Mouse (Mus musculus) R1 (cell line): ENCODE data around the gene Dgkz.

Experiments
- DNase-seq: peaks from one replicate; pipeline ENCODE4 v3.0.0-alpha.2; 2018; ENCODE audit warnings: low read depth, low spot score

Dgkz gene

DNA sequence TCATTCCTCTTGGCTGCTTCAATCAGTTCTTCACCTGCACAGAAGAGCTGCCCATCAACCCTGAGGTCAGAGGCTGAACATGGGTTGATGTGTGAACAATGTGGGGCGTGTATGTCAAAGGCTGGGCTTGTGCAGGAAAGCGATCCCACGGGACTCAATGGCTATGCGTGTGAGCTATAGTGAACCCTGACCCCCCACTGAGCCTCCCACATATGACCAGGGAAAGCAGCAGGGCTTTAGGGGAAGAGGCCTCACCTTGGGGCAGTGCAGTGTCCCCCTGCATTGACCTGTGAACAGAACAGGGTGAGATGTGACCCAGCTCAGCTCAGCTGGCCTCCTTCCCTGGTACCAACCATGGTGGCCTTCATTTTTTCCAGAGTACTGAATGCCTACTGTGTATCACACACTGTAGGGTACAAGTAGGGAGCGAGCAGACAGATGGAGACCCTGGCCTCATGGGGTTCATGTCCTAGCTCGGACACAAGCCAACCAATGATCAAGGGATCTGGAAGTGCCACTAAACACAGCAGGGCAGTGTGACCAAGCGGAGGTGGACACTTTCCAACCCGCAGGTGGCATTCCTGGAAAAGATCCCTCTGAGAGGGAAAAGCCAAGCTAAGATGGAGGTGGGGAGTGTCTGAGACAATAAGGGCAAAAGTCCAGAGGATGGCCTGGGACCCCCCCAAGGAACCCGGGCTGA lies 40.7 kb downstream of the Dgkz start:
- no peak for DNase-seq

DNA sequence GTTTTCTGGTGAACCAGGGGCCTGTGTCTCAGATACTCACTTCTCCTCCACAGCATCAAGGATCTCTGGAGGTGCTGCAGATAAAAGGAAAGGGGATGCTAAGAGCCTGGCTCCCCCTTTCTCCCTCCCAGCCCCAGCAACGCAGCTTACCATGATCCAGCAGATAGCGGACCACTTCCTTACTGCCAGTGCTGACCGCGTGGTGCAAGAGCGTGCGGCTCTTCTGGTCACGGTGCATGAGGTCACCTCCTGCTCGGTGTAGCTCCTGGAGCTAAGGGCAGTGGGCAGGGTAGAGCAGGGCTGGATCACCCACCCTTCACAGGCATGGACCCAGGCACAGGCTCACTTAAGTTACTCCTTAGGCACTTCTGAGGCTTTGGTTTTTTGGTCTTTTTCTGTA lies 41.6 kb downstream of the Dgkz start:
- DNase-seq = no peak

DNA sequence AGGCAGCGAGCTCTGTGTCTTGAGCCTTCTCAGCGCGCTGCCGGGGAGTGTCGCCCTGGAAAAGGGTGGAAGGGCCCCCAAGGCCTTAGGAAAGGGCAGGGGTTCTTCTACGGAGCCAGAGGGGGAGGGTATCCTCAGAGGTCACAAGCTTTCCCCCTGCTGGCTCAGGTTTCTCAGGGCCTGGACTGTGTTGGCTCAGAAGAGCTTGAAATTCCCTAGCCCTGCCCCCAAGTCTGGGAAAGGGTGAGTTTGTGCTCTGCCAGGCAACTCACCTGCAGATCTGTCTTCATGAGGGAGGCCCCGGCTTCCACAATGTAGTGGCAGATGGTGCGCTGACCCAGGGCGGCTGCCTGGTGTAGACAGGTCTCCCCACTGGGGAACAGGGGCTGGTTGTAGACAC lies 42.2 kb downstream of the Dgkz start:
- DNase-seq = peak; percentile 52

DNA sequence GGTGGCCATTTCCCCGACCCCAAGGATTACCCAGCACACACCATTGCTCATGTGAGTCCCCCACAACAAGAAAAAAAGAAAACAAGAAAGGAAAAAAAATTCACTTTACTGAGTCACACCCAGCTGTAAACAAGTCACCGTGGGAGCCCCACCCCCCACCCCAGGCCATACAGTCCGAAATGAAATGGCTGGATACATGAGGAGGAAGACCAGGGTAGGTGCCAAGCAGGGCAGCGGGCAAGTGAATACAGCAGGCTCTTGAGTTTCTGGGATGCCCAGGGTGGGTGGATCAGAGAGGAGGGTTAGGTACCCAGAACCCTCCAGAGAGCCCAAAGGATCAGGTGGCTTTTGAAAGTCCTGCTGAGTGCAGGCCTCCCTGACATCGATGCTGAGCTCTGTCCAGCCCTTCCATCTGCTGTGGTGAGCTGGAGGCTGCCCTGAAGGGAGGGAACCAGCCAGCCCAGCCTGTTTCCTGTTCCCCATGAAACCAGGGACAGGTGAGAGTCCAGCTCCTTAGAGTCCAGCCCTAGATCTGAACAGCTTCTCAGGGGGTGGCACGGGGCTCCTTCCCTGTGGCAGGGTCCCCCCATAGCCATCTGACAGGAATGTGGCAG lies 42.8 kb downstream of the Dgkz start:
- no peak for DNase-seq

DNA sequence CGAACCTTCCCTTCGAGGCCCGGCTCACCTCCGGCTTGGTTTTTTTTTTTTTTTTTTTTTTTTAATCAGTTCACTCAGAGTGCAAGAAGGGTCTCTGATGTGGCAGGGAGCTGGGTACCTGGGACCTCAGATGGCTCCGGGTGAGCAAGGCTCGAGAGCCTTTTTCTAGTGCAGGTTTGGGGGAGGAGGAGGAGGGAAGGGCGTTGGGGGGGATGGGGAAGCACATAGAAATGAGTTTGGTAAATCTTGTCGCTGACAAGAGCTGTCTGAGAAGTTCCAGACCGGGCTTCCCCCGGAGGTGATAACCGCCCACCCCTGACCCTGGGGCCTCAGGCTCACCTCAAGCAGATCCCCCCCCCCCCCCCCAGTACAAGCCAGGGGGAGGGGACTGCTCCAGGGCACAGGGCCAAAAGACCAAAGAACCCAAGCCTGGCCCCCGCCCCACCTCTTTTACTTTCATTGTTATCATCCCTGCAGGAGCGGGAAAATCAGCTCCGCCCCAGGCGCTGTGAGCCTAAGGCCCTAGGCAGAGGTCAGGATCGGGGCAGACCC lies 43.4 kb downstream of the Dgkz start, which contains the start of gene Mdk:
Gene Mdk (minus strand): TSS at position 138 of the 552 bp plus-strand sequence.
- DNase-seq = peak; percentile 96

DNA sequence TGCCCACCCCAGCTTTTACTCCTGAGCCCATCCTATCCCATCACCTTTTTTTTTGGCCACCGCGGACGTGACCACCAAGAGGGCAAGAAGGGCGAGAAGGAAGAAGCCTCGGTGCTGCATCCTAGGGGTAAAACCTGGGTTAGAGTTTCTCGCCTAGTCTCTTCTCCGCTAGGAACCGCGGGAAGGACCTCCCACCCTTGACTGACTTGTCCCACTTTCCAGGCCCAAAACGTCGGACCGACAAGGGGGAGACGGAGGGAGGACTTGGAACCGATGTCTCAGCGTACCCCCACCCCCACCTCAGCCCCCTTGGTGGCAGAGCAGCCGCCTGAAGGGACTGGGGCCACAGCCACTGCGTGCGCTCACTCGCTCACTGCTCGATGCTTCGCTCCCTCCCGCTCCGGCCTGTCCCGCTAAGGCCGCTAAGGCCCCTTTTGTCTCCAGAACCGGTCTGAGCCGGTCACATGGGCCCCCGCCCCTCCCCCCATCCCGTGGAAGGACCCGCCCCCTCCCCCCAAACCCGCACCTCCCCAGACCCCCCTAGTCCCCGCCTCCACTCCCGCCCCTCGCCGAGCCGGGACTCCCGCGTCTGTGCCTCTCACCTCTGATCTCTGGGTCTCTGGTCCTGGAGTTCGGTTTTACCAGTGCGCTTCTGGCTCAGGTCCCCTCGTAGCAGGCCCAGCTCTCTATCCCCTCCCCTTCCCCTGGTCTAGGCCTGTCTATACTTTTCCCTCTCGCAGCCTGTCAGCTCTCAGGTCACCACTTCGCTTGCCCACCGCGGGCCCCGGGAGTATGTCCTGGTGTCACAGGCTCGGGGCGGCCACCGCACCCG lies 44.1 kb downstream of the Dgkz start:
- DNase-seq = peak; percentile 93

DNA sequence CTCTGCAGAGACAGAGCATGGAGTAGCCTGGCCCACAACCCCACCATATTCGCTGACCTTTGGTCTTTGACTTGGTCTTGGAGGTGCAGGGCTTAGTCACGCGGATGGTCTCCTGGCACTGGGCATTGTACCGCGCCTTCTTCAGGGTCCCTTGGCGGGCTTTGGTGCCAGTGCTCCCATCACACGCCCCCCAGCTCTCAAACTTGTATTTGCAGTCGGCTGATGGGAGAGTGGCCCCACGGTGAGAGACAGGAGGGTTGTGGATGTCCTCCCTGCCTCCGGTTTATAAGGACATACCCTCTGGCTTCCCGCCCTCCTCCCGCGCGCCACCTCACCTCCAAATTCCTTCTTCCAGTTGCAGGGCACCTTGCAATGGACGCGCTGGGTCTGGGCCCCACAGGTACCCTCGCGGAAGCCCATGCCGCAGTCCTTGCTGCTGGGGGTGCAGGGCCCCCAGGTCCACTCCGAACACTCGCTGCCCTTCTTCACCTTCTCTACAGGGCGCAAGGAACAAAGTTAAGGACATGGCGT lies 44.8 kb downstream of the Dgkz start:
- DNase-seq = peak; percentile 25

DNA sequence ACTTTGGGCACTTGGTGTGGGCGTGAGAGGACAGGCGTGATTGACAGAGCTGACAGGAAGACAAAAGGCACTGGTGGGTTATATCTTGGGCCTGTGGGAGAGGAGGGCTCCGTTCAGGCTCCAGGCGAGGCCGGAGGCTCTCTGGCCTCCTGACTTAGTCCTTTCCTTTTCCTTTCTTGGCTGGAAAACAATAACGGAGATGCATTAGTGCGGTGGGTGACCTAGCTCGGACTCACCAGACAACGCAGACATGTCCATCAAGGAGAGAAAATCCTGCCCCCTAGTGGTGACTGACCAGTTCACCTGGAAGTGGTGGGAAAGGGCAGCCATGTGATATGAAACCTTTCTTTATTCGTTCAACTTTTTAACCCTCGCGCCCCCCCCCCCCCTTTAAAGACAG lies 45.7 kb downstream of the Dgkz start:
- DNase-seq = peak; percentile 89

DNA sequence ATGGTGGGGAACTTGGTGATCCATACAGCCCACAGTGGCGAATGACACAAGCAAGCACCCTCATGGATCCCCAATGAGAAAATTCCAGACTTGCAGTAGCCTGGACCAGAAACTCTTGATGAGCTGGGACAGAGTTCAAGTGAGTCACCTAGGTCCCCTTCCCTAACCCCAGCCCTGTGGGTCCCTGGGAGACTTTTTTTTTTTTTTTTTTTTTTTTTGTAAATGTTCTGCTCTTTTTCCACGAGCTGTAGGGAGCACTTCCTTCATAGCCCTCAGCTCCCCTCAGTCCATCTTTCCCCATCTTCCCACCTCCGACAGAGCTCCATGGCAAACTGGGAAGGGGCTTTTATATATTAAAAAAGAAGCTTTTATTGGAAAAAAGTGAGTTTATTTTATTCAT lies 46.2 kb downstream of the Dgkz start:
- DNase-seq = no peak

DNA sequence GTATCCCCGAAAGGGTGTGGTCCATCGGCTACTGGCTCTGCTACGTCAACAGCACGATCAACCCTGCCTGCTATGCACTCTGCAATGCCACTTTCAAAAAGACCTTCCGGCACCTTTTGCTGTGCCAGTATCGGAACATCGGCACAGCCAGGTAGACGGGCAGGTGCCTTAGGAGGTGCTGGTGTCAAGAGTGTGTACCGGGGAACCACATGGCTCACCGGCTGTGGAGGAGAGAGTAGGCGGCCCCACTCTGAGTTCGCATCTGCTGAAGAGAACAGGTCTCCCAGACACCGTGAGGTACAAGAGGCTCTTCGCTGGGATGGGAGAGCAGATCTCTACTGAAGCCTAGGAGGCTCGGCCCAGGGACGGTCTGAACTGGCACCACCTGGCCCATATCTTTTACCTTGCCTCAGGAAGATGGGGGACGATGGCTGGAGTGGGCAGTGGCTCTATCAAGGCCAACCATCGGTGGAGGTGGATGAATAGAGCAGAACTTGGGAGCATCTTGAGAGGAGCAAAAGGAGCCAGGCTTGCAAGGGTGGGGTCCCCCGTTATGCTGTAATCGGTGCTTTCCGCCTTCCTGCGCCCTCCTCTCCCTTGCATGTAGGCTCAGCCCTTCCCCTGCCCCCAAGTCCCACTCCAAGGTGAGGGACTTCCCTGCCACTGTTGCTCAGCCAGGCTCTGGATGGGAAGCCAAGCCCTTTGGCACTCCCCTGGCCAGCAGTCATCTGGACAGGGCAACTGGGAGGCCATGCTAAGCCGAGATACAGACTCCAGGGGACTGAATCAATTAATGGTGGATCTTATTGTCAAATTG lies 46.9 kb downstream of the Dgkz start:
- DNase-seq = no peak

DNA sequence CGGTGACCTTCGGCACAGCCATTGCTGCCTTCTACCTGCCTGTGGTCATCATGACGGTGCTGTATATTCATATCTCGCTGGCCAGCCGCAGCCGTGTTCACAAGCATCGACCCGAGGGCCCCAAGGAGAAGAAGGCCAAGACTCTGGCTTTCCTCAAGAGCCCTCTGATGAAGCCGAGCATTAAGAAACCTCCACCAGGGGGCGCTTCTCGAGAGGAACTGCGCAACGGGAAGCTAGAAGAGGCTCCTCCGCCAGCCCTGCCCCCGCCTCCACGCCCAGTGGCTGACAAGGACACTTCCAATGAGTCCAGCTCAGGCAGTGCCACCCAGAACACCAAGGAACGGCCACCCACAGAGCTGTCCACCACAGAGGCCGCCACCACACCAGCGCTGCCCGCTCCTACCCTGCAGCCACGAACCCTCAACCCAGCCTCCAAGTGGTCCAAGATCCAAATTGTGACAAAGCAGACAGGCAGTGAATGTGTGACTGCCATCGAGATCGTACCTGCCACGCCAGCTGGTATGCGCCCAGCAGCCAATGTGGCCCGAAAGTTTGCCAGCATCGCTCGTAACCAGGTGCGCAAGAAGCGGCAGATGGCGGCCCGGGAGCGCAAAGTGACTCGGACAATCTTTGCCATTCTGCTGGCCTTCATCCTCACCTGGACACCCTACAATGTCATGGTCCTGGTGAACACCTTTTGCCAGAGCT lies 47.7 kb downstream of the Dgkz start:
- peak; percentile 90 for DNase-seq

DNA sequence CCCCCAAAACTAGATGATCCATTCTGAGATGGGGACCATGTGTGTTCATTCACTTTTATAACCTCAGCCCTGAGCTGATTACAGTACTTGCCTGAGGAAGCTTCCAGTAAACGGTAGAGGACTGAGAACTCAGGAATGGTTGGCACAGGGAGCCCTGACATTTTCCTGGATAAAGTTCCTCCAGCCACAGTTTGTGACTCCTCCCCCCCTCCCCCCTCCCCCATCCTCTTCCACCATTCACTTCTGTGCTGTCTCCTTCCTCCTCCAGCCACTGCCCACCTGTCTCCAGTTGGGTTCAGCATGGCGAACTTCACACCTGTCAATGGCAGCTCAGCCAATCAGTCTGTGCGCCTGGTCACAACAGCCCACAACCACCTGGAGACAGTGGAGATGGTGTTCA lies 48.7 kb downstream of the Dgkz start, which contains the start of gene Chrm4:
Gene Chrm4 (plus strand): TSS at position 301 of the 400 bp plus-strand sequence.
- no peak for DNase-seq

DNA sequence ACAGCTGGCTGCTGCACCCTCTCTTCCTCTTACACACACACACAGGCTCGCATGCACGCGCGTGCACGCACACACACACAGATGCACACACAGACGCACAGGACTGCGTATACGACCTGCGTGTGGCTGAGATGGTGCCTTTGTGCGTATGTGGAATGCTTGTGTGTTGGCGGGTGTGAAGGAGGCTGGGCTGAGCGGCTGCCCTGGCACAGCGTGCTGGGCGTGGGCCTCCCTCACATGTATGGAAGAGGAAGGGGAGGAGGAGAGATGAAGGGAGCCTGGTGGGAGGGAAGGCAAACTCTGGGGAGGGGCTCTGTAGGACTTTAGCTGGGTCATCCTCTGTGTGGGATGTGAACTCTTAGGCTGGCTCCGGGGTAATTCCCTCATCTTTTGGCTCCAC lies 50.2 kb downstream of the Dgkz start:
- DNase-seq = no peak

DNA sequence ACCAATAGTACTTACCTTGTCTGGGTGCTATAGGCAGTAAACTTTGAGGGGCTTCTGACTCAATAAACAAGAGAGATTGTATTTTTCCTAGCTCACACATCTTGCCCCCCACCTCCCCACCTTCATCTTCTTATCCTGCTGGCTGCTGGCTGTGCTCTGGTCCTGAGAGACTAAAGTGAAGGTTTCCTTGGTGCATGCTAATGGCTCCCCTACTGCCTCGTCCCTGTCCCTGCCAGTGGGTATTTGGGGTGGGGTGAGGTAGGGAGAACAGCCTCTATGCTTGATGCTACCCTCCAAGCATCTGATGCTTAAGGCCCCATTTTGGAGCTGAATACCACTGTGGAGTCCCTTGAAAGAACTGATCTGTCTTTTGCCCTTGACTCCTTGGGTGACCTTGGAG lies 50.9 kb downstream of the Dgkz start:
- no peak for DNase-seq

DNA sequence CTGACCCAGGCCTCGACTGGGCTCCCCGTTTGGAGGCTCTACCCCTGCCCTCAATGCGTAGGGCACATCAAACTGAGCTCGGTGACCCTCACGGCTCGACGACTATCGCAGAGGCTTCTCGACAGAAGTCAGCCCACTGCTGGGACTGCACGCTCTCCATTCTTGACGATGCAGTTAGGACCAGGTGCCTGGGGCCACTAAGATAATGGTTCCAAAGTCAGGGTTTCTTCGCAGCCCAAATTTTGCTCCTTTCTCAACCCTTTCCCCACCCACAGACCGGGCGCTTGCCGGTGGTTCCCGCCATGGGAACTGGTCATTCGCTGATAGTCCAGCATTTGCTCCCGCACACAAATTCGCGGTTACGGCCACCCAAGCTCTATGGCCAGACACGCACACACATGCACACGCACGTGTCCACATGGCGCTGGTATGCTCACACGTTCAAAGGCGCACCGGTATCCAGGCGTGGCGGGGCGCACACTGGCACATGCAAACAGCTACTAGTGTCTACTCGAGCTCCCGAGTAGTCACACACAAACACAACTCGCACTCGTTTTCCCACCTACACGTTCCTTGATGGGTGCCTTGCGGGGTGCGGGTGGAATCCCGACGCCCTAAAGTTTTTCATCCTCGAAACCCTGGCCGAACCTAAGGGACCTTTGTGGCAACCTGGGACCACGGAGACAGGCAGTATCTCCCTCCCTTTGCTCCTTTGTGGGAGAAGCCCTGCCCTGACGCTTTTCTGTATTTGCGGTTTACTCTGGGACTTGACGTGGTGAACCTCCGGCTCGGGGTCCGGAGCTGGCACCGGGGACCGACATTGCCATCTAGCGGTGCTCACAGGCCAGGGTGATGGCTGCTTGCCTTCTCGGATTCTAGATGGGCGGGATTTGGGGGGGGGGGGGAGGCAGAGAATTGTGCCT lies 52.0 kb downstream of the Dgkz start:
- DNase-seq = peak; percentile 84

DNA sequence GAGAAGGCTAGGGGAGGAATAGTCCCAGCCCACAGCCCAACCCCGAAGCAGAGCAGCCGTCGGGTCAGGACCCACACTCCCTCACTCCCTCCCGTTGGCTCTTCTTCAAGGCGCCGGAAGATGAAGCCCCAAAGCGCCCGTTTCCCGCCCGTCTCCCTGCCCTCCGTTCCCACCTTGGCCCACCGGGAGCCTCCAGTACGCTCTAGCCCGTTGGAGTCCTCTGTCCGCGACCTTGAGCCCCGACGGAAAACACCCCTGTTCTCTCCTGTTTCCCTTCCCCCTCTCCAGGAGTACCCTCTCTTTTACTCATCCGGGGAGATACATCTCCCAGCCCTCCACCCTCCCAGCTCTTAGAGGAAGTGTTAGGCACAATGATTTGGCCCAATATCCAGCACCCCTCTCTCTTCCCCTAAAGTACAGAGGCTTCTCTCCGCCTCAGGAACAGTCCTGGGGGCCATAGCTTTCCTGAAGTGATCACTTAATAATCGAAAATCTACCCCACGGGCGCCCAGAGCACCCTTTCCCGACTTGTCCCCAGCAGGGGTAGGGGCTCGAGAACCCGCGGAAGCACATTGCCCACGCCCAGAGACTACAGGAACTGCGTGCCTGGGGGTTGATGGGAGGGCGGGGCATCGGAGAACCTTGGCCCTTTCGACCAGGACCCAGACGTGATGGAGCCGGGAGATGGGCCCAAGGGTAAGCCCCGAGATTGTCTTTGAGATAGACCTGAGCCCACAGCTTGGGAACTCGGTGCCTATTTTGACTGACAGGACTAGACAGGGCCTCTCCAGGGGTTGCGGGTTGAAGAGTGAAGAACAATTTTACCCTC lies 52.9 kb downstream of the Dgkz start:
- DNase-seq = peak; percentile 56

DNA sequence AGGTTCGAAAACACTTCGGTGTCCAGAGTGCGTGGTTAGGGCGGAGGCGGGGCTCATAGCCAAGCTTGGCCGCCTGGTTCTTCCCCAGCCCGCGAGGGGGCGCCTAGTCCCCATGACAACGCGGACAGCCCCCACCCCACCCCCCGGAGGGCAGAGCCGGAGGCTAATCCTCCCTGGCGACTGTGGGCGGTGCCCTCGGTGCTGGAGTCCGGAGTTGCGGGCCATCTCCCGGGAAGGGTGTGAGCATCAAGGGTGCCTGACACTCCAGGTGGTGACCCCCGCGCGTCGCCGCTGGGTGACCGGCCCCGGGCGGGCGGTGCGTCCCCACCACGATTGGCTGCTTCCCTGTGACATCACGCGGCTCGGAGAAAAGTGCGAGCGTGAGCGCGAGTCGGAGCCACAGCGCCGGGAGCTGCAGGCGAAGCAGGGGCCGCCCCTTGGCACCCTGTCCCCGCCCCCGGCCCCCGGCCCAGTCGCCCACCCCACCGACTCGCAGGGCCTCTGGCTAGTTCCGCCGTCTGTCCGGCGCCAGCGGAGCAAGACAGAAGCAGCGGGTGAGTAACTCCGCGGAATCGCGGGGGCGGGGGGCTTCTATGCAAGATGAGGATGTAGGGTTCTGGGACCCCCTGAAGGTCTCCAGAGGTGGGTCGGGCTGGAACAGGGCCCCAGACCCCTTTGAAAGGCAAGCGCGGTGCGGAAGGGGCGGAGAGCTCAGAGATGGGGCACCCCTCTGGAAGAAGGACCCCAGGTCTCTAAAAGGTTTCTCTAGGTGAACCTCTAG lies 53.7 kb downstream of the Dgkz start:
- peak; percentile 87 for DNase-seq
